In the genomic region with DNA sequence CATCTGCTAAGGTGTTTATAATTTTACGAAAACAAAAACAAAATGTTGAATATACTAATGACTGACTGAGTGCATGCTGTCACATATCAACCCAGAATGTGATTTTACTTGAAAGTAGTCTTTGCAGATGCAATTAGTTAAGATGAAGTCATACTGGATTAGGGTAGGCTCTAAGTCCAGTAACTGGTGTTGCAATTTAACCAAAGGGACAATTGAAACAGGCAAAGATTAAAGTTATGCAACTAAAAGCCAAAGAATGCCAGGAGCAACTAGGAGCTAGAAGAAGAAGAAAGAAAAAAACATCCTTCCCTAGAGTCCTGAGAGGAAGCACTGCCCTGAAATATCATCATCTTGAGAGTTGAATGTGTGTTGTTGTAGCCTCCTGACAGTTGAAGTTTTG, we compare ENCODE assay signal across 17 mouse cellular contexts. TPM values are rescaled to one million over a fixed set of nuclear protein-coding genes. Genes with fewer than 3 reads are reported as not detected.
DNase-seq lines count a peak whose midpoint lies in the region; ATAC-seq and TF ChIP-seq lines count a peak whose summit lies in the region.
"Had no signal": no experiment of that assay in that cellular context is flagged by ENCODE, and none has a peak within 500 bp of the region (broad histone marks: within the 10 kb centered on the region; RNA-seq: fewer than 3 reads in every experiment).

No protein-coding gene starts in this region.

- in situ Hi-C loops in Patski (cut with MboI; ENCODE audit: low pct_unique_long_range_greater_than_20kb): no loop called here

- peaks cover 3% of the 10 kb centered on the region; the same call in 1 of the 2 replicates for H3K4me1 ChIP-seq in midbrain, embryonic 15.5 days

- DNase-seq in CD4-positive, CD25-positive, alpha-beta regulatory T cell, adult 2 months (ENCODE audit: low read depth, low spot score): peak; percentile 10
- DNase-seq in 3T3-L1 (ENCODE audit: low read depth, low spot score) (peak; percentile 29), Patski (ENCODE audit: low read depth, low spot score) (peak; percentile 51)
- DNase-seq in skeletal muscle tissue, adult 2 months (ENCODE audit: low read depth, low spot score): peak; percentile 39
- no peak for DNase-seq in right cerebral cortex, adult 2 months (ENCODE audit: low spot score in 2 of 2)
- DNase-seq: adrenal gland, postnatal 10 days; cerebellum, adult 11 months; cerebellum, adult 8-10 months; cerebellum, postnatal 14 days; forebrain, postnatal 0 days; gastrocnemius, postnatal 14 days; kidney, adult 11 months had no signal

- WGBS in midbrain, embryonic 15.5 days: 98% methylated on average over 1 of the region's 1 CpGs

- no peak for TF ChIP-seq CTCF in Patski (IDR thresholded peaks at IDR 0.05)

- no peaks in the 10 kb centered on the region for H3K9me3 ChIP-seq in midbrain, embryonic 15.5 days
- H3K9me3 ChIP-seq: forebrain, embryonic 13.5 days; heart, embryonic 12.5 days; hindbrain, embryonic 15.5 days had no signal

- no peak overlapping the region for H3K4me2 ChIP-seq in midbrain, embryonic 15.5 days
- H3K4me2 ChIP-seq: forebrain, embryonic 13.5 days; heart, embryonic 12.5 days; hindbrain, embryonic 15.5 days had no signal

- CTCF ChIA-PET in Patski (lab: Charles Lee): interaction anchor here (0.9 to 3.1 kb wide), 7 partner anchors 10 to 911 kb away, joined by 3 to 18 read pairs (median 5); no protein-coding TSS in a partner anchor

- H3K36me3 ChIP-seq in midbrain, embryonic 15.5 days (replicated peaks): no peaks in the 10 kb centered on the region; the same call in 1 of the 2 replicates

- no peak overlapping the region for H3K4me3 ChIP-seq in midbrain, embryonic 15.5 days
- H3K4me3 ChIP-seq: forebrain, embryonic 13.5 days; heart, embryonic 12.5 days; hindbrain, embryonic 15.5 days had no signal

- H3K27ac ChIP-seq in midbrain, embryonic 15.5 days: no peak overlapping the region
- H3K27ac ChIP-seq: forebrain, embryonic 13.5 days; hindbrain, embryonic 15.5 days had no signal

- H3K27me3 ChIP-seq in Patski: no peaks in the 10 kb centered on the region
- no peaks in the 10 kb centered on the region for H3K27me3 ChIP-seq in midbrain, embryonic 15.5 days (replicated peaks)
- H3K27me3 ChIP-seq: forebrain, embryonic 13.5 days; heart, embryonic 12.5 days; hindbrain, embryonic 15.5 days had no signal

- no peak for ATAC-seq in CD4-positive, CD25-positive, alpha-beta regulatory T cell, adult 4 months
- no peak for ATAC-seq in Patski
- no peak for ATAC-seq in midbrain, embryonic 15.5 days (replicated peaks)
- ATAC-seq: forebrain, embryonic 13.5 days; forebrain, postnatal 0 days had no signal

- H3K9ac ChIP-seq in midbrain, embryonic 15.5 days: no peak overlapping the region
- H3K9ac ChIP-seq: forebrain, embryonic 13.5 days; forebrain, postnatal 0 days; heart, embryonic 12.5 days; hindbrain, embryonic 15.5 days had no signal

- POLR2A ChIA-PET in Patski (lab: Charles Lee): no interaction called here

RNA-seq across cellular contexts. Expression of gene Cetn4, which starts 3.7 kb away (rescaled TPM):
- polyA plus RNA-seq in CD4-positive, CD25-positive, alpha-beta regulatory T cell, adult 4 months (2017; shearing (Covaris generic)): under 1 TPM; 0.46 to 0.62 TPM
- 27.9 TPM for polyA plus RNA-seq in Patski (2021)
- 2.1 and 2.8 TPM in 2 replicates for polyA plus RNA-seq in midbrain, embryonic 15.5 days (2015; fragmentation: Nextera tagmentation; extraction: Ambion mirVana)

RNA-seq across cellular contexts. Expression of gene Bbs12, which starts 3.9 kb away (rescaled TPM):
- 1 to 10 TPM; 4.6 to 9.5 TPM for polyA plus RNA-seq in CD4-positive, CD25-positive, alpha-beta regulatory T cell, adult 4 months (2017; shearing (Covaris generic))
- polyA plus RNA-seq in Patski (2021): 18.8 TPM
- 4.9 and 5.0 TPM in 2 replicates for polyA plus RNA-seq in midbrain, embryonic 15.5 days (2015; fragmentation: Nextera tagmentation; extraction: Ambion mirVana)

RNA-seq across cellular contexts. Expression of gene Fgf2, which starts 31.9 kb away (rescaled TPM):
- polyA plus RNA-seq in CD4-positive, CD25-positive, alpha-beta regulatory T cell, adult 4 months (2017; shearing (Covaris generic)): 1 to 10 TPM; 2.2 to 2.3 TPM
- polyA plus RNA-seq in Patski (2021): 1.3 TPM
- polyA plus RNA-seq in midbrain, embryonic 15.5 days (2015; fragmentation: Nextera tagmentation; extraction: Ambion mirVana): 0.34 and 0.51 TPM in 2 replicates

Comparison
In these comparisons a context has a peak if more than half of its experiments do, and no peak if none do; other contexts are left out.
1. DNase-seq: peak in CD4-positive, CD25-positive, alpha-beta regulatory T cell, adult 2 months (single experiment), 3T3-L1 (single experiment), Patski (single experiment) and skeletal muscle tissue, adult 2 months (single experiment); none in right cerebral cortex, adult 2 months (0 of 2).